Mouse (Mus musculus) midbrain, embryonic 14.5 days (tissue): ENCODE results near the gene Inpp4b. TPM values are rescaled to one million over a fixed set of nuclear protein-coding genes. Genes with fewer than 3 reads are reported as not detected.

Experiments
- ATAC-seq: fragments of 200-750 bp; cut with Nextera tagmentation; 2 replicates; pipeline ENCODE4 v1.8.0; 2017; ENCODE audit warnings: moderate number of reproducible peaks, moderate library complexity; ENCODE audit not compliant: low FRiP score, low TSS enrichment
- DNase-seq: peaks from one replicate; pipeline ENCODE4 v3.0.0-alpha.2; 2015
- H3K27ac ChIP-seq: fragments of 300-500 bp; sonication (generic); replicated peaks from 2 replicates; pipeline ENCODE4 v1.5.1; 2014; ENCODE audit warnings: mild to moderate bottlenecking, low read depth, low read length, moderate library complexity
- H3K27me3 ChIP-seq: fragments of 300-500 bp; sonication (generic); 2 replicates; pipeline ENCODE4 v1.6.1; 2014; ENCODE audit warnings: low read length, control low read depth, mixed read lengths; ENCODE audit not compliant: control insufficient read depth, insufficient read depth
- H3K36me3 ChIP-seq: fragments of 300-500 bp; sonication (generic); 2 replicates; pipeline ENCODE4 v1.6.1; 2014; ENCODE audit warnings: low read length, control low read depth; ENCODE audit not compliant: control insufficient read depth, insufficient read depth
- H3K4me1 ChIP-seq: fragments of 300-500 bp; sonication (generic); 2 replicates; pipeline ENCODE4 v1.6.1; 2014; ENCODE audit warnings: mild to moderate bottlenecking, antibody characterized with exemption, low read length, control low read depth; ENCODE audit not compliant: control insufficient read depth, insufficient read depth
- H3K4me2 ChIP-seq: fragments of 300-500 bp; sonication (generic); 2 replicates; pipeline ENCODE4 v1.6.1; 2014; ENCODE audit warnings: mild to moderate bottlenecking, low read length, moderate library complexity
- H3K4me3 ChIP-seq: fragments of 300-500 bp; sonication (generic); replicated peaks from 2 replicates; pipeline ENCODE4 v1.5.1; 2014; ENCODE audit warnings: low read depth, low read length
- H3K9ac ChIP-seq: fragments of 300-500 bp; sonication (generic); replicated peaks from 2 replicates; pipeline ENCODE4 v1.6.1; 2014; ENCODE audit warnings: mild to moderate bottlenecking, low read length, moderate library complexity
- H3K9me3 ChIP-seq: fragments of 300-500 bp; sonication (generic); 2 replicates; pipeline ENCODE4 v1.6.1; 2016; ENCODE audit warnings: low read length, control low read depth, mixed read lengths; ENCODE audit not compliant: control insufficient read depth
- WGBS: fragments of 180-500 bp; shearing (Covaris S2); extraction: QIAGEN DNeasy Blood & Tissue Kit; methylation state at CpG from one replicate; pipeline ENCODE4 v1.1.7; 2014; 5-methylcytosine and 5-hydroxymethylcytosine counted together
- polyA plus RNA-seq: library from polyadenylated mRNA; unstranded; fragments of >200 nt; fragmentation: Nextera tagmentation; extraction: Ambion mirVana; gene quantifications from 2 replicates; pipeline ENCODE4 v1.2.1, GENCODE M21; 2014

Inpp4b gene
- polyA plus RNA-seq, 1 experiment from 2014 or later = 8.1 TPM

GRCm38 (mm10) chr8:81946812-81947211 is 604.5 kb downstream of the Inpp4b start:
- H3K4me1 ChIP-seq = no peaks in the 10 kb centered on the region
- H3K9ac ChIP-seq = no peak overlapping the region
- H3K4me3 ChIP-seq = no peak overlapping the region
- DNase-seq (no peak), ATAC-seq (no peak)
- WGBS = 88% methylated on average over 5 of the region's 5 CpGs
- no peak overlapping the region for H3K4me2 ChIP-seq
- no peaks in the 10 kb centered on the region for H3K27me3 ChIP-seq
- no peaks in the 10 kb centered on the region for H3K9me3 ChIP-seq
- no peak overlapping the region for H3K27ac ChIP-seq
- H3K36me3 ChIP-seq = no peaks in the 10 kb centered on the region

- 95% methylated on average over 2 of the region's 2 CpGs for WGBS
- no peaks in the 10 kb centered on the region for H3K27me3 ChIP-seq
These were observed 610.7 kb downstream of the Inpp4b start for GRCm38 (mm10) chr8:81953101-81953500.

GRCm38 (mm10) chr8:81985128-81985665 is 642.8 kb downstream of the Inpp4b start:
- ATAC-seq (no peak), DNase-seq (peak; percentile 40)

More at GRCm38 (mm10) chr8:81953101-81953500, 610.7 kb downstream of the Inpp4b start:
- ATAC-seq (no peak), DNase-seq (no peak)
- Histone ChIP-seq H3K27ac (no peak overlapping the region), H3K4me1 (no peaks in the 10 kb centered on the region), H3K4me3 (no peak overlapping the region), H3K9me3 (no peaks in the 10 kb centered on the region), H3K4me2 (no peak overlapping the region), H3K9ac (no peak overlapping the region), H3K36me3 (no peaks in the 10 kb centered on the region)

GRCm38 (mm10) chr8:81992966-81993365 is 650.6 kb downstream of the Inpp4b start:
- Histone ChIP-seq H3K27me3 (no peaks in the 10 kb centered on the region), H3K4me1 (no peaks in the 10 kb centered on the region), H3K9me3 (no peaks in the 10 kb centered on the region), H3K4me2 (no peak overlapping the region), H3K4me3 (no peak overlapping the region), H3K36me3 (no peaks in the 10 kb centered on the region), H3K27ac (no peak overlapping the region), H3K9ac (no peak overlapping the region)
- 93% methylated on average over 3 of the region's 3 CpGs for WGBS
- DNase-seq = no peak
- ATAC-seq = no peak

More at GRCm38 (mm10) chr8:81985128-81985665, 642.8 kb downstream of the Inpp4b start:
- WGBS = 61% methylated on average over 8 of the region's 8 CpGs
- no peaks in the 10 kb centered on the region for H3K27me3 ChIP-seq
- H3K27ac ChIP-seq = no peak overlapping the region
- no peaks in the 10 kb centered on the region for H3K9me3 ChIP-seq
- H3K9ac ChIP-seq = no peak overlapping the region
- H3K4me3 ChIP-seq = no peak overlapping the region
- no peak overlapping the region for H3K4me2 ChIP-seq
- no peaks in the 10 kb centered on the region for H3K36me3 ChIP-seq
- H3K4me1 ChIP-seq = no peaks in the 10 kb centered on the region

GRCm38 (mm10) chr8:81996239-81996638 is 653.9 kb downstream of the Inpp4b start:
- H3K36me3 ChIP-seq = no peaks in the 10 kb centered on the region
- no peaks in the 10 kb centered on the region for H3K9me3 ChIP-seq
- no peaks in the 10 kb centered on the region for H3K27me3 ChIP-seq
- no peaks in the 10 kb centered on the region for H3K4me1 ChIP-seq
- H3K27ac ChIP-seq = no peak overlapping the region
- no peak overlapping the region for H3K4me3 ChIP-seq
- 88% methylated on average over 3 of the region's 3 CpGs for WGBS
- H3K9ac ChIP-seq = no peak overlapping the region
- DNase-seq (no peak), ATAC-seq (no peak)
- no peak overlapping the region for H3K4me2 ChIP-seq

GRCm38 (mm10) chr8:81996823-81997222 is 654.5 kb downstream of the Inpp4b start:
- H3K36me3 ChIP-seq = no peaks in the 10 kb centered on the region
- H3K9me3 ChIP-seq = no peaks in the 10 kb centered on the region
- H3K27ac ChIP-seq = no peak overlapping the region
- ATAC-seq = no peak
- no peak overlapping the region for H3K4me3 ChIP-seq
- H3K4me1 ChIP-seq = no peaks in the 10 kb centered on the region
- H3K4me2 ChIP-seq = no peak overlapping the region
- H3K27me3 ChIP-seq = no peaks in the 10 kb centered on the region
- WGBS = 96% methylated on average over 1 of the region's 1 CpGs
- no peak for DNase-seq
- no peak overlapping the region for H3K9ac ChIP-seq

- ATAC-seq (peak; percentile 40; the same call in 1 of the 2 replicates), DNase-seq (no peak)
- no peak overlapping the region for H3K9ac ChIP-seq
- H3K9me3 ChIP-seq = no peaks in the 10 kb centered on the region
- H3K4me2 ChIP-seq = no peak overlapping the region
- no peaks in the 10 kb centered on the region for H3K4me1 ChIP-seq
- no peak overlapping the region for H3K4me3 ChIP-seq
- no peaks in the 10 kb centered on the region for H3K27me3 ChIP-seq
- H3K27ac ChIP-seq = no peak overlapping the region
- WGBS = 70% methylated on average over 4 of the region's 4 CpGs
- H3K36me3 ChIP-seq = no peaks in the 10 kb centered on the region
These were observed 661.8 kb downstream of the Inpp4b start for GRCm38 (mm10) chr8:82004158-82004557.

GRCm38 (mm10) chr8:82005466-82005865 is 663.1 kb downstream of the Inpp4b start:
- no peak for ATAC-seq

GRCm38 (mm10) chr8:82017792-82018191 is 675.4 kb downstream of the Inpp4b start:
- Histone ChIP-seq H3K27ac (no peak overlapping the region), H3K4me3 (no peak overlapping the region), H3K4me1 (no peaks in the 10 kb centered on the region), H3K4me2 (no peak overlapping the region), H3K9ac (no peak overlapping the region), H3K36me3 (no peaks in the 10 kb centered on the region), H3K27me3 (no peaks in the 10 kb centered on the region), H3K9me3 (no peaks in the 10 kb centered on the region)
- 76% methylated on average over 5 of the region's 5 CpGs for whole genome bisulfite sequencing
- DNase-seq = no peak
- ATAC-seq = no peak

More at GRCm38 (mm10) chr8:82005466-82005865, 663.1 kb downstream of the Inpp4b start:
- Histone ChIP-seq H3K4me3 (no peak overlapping the region), H3K27ac (no peak overlapping the region), H3K27me3 (no peaks in the 10 kb centered on the region), H3K4me2 (no peak overlapping the region), H3K9ac (no peak overlapping the region), H3K4me1 (no peaks in the 10 kb centered on the region), H3K9me3 (no peaks in the 10 kb centered on the region), H3K36me3 (no peaks in the 10 kb centered on the region)
- no peak for DNase-seq
- 86% methylated on average over 2 of the region's 2 CpGs for WGBS
